Mouse (Mus musculus): ENCODE data around the gene Spata3.

Spata3 gene

DNA sequence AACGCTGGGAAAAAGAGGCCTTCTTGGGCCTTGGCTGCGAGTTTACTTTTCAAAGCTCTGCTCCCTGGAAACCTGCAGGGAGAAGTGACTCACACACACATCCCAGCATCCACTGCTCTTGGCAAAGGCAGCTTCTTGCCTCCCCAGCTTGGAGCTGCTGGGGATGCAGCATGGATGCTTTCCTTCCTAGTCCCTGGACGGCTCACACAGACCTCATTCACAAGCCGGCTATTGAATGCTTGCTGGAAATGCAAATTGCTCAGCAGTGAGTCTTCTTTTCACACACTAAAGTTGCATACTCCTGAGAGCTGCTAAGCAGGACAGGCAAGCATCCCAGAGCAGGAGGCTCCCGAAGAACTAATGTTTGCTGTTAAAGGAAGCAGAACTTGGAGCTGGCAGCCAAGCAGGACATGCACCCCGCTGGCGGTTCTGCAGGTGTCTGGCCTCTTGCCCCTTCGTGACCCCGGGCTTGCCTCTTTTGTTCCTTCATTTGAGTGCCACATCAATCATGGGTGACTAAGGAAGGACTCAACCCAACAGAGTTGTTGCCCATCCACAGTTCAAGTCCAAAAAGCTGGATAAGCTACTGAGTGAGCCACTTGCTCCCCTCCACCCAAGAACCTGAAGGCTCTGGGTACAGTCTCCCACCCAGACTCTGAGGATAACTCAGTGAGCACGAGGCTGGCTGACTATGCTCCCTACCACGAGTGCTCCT, 15.8 kb downstream of the Spata3 start:
- no peak for DNase-seq

DNA sequence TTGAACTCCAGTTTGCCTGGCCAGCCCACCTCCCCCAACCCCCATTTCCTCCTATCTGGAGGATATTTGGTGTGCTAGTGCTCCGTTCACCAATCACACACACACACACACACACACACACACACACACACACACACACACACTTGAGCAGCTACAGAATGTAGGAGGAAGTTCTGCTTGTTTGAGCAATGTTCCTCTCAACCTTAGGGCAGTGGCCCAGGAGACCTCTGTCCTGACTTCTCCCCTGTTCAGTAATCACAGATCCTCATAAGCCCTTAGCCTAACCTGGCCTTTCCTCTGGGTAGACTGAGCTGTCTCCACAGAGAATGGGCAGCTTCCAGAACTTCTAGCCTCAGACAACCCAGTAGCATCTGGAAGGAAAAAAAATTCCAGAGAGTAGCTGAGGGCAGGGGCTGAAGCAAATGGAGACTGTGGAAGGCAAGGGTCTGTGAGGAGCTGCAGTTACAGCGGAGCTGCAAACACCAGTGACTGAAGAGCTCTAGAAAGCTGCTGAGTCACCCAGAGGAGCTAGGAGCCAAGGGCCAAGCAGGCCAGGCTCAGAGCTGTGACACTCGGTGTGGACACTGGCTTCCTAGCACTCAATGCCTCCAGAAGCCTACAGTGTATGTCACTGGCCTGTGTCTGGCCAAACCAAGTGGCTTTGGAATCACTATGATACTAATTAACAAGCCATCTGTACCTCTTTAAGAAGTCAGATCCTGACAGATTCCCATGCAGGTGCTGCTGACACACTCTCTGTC, 21.8 kb downstream of the Spata3 start:
- peak; percentile 11 for DNase-seq

DNA sequence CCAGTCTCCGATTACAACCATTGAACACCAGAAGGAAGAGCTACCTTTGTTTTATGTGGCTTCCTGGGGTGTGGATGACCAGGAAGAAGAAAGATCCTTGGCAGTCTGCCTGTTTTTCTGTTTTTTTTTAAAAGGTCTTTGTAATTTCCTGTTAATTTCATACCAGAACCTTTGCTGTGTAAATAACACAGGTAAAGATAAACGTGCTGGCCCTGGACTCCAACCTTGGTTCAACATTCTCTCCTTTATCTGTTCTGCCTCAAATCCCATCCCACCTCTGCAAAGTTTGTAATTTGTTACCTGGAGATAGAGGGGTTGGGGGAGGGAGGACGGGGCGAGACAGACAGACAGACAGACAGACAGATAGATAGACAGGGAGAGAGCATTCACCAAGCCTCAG, 23.5 kb downstream of the Spata3 start:
- DNase-seq = no peak

DNA sequence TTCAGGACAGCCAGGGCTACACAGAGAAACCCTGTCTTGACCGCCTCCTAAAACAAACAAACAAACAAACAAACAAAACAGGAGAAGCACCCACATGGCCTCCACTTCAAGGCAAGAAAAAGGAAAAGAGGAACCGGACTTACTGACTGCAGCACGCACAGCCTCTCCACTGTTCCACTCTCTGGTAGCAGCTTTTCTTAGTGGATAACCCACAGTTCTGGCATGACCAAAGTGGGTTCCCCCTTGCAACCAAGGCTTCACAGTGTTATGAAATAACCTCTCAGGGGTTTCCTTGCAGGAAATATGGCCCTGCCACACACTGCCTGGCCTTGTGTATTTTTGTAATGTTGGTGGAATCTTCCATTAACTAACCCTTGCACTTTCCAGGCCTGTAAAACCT, 24.2 kb downstream of the Spata3 start:
- no peak for DNase-seq

DNA sequence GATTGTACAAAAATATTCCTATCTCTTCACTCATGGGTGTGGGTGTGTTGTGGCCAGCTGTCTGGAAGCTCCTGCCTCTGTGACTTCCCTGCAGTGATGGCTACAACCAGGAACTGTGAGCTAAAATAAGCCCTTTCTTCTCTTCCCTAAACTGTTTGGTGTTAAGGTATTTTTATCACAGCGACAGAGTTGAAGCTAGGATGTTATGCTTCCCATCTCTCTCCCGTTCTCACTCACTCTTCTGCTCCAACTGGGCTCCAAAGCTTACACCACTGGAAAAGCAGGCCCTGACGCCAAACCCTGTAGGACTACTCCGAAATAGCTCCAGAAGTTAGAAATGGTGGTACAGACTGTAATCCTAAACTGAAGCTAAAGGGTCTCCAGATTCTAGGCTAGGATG, 28.4 kb downstream of the Spata3 start:
- no peak for DNase-seq

DNA sequence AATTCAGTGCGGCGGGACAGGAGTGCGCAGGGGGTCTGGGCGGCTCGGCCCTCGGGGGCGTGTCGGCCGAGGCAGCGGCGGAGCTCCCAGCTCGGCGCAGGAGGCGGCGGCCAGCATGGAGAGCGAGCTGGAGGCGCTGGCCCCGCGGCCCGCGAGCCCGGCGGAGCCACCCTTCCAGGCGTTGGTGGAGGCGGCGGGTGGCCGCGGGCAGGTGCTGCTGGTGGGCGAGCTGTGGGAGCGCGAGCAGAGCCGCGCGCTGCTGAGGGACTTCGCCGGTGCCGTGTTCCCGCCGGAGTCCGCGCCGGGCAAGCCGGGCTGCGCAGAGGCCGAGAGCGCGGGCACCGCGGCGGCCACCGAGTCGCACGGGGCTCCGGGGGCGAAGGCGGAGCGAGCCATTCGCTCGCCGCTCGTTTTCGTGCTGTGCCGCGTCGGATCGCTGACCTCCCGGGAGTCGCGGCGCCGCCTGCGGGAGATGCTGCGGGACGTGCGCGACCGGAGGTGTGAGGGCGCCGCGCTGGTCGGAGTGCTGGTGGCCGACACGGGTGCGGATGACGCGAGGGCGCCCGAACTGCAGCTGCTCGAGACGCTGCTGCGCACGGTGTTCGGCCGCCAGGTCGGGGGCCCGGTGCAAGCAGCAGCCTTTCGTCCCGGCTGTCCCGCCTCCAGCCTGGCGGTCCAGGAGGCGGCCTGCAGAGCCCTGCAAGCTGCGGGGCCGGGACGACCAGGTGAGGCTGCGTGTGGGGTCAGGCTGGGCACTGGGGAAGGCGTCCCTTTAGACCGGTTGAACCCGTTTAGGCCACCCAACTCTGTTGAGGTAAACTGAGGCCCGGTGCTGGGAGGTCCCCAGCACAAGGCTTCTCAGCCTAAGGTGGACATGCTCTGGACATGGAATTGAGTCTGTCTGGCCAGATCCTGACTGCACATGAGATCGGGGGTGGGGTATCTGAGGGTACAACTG, 29.5 kb downstream of the Spata3 start, which contains the start of gene 2810459M11Rik:
Gene 2810459M11Rik, plus strand, starts transcription at position 16 of the 958 bp plus-strand sequence.
- DNase-seq = peak; percentile 49

DNA sequence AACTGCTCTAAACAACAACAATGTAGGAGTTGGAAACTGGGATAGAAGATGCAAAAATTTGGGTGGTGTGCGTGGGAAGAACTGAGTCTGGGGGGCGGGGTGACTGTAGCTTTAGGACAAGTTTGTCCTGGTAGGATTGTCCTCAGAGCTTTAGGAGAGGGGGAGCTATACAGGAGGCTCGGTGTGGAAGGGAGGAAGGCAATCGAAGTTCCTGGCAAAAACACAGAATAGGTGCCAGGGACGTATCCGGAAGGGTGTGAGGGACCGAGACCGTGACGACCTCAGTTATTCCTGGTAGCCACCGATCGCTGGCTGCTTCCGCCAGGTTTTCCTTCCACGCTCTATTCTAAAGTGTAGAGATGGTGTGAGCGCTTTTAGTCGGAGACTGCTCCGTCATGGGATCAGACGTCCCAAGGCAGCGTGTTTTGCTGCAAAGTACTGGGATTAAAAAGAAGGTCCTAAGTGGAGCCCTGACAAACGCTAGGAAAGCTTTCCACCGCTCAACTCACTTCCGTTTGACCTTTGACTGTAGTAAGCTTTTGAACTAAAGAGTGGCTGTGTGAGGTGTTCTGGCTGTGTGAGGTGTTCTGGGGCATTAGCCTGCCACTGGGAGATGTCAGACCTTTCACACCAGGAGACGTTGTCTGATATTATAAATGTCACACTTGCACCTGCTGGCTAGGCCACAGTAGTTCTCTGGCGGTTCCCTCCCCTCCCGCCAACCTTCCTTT, 30.4 kb downstream of the Spata3 start:
- no peak for DNase-seq

DNA sequence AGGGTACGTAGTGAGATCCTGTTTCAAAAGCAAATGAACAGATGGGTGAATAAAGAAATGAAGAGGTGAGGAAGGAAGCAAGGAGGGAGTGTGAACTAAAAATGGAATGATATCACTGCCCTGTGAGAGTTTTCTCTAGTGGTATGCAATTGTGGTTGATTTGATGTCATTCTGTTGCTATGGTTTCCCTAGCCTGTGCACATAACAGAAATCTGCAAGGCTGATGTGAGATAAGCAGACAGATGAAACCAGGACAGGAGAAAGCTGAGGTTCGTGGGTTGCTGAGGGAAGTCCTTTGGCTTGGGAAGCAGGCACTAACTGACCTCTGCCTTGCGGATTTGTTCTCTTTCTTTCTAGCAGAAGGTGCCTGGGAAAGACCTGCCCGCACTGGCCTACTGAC, 31.6 kb downstream of the Spata3 start:
- DNase-seq = no peak

DNA sequence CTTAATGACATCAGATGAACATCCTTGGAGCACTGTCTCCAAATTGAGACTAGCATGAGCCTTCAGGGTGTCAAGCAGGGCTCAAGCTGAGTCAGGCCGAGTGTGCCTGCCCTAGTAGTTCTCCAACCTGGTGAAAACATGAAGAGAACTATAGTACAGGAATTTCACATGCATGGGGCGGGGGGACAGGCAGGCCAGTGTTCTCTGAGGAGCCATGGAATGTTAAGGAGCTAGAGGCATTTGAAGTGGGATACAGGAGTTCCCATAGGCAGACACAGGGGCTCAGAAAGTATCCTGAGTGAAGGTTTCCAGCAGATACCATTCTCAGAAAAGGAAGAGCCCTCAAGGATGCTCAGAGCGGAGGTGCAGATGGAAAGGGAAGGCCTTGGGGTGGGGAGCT, 32.1 kb downstream of the Spata3 start:
- DNase-seq = no peak

DNA sequence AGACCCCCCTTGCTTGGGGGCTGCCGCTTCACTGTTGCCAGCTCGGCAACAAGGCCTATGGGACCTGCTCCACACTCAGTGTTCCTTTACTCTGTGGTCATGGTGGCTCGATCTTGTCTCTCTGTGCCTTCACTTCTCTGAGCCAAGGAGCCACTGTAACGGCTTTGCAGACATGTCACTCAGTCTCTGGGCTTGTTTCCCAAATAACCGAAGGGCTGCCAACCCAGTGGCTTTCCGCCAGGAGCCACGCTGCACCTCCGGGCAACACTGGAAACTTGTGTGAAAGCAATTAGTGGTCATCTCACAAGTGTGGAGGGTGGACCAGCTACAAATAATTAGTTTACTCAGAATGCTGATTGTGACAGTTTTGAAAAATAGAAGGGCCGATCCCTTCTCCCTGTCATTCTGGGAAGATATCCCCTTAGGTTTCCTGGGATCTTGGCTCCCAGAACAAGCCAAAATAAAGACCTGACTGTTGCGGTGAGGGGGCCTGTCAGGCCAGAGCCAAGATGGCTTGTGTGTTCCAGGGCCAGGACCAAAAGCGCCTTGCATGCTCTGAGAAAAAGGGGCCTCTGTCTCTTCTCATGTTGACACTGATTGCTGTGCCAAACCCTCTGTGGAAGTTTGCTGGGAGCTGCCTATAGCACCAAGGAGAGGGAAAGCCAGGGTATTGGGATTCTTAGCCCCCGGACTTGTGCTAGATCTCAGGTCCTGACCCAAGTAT, 36.7 kb downstream of the Spata3 start:
- DNase-seq = peak; percentile 50

DNA sequence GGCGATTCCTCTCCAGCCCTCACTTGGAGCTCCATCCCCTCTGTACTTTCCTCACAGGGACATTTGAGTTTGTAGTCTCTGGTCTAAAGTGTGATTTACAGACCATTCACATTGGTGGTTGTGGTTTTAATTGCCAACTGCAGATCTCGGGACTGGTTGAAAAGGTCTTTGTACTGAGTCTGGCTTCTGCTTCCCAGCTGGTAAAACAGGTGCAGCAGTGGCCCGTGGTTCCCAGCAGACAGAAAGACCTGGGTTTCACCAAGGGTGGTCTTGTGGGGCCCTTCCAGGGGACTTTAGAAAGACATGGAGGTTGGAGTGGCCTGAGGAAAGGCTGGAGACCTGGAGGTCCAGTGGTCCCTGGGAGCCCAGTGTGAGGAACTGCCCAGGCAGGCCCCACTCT, 38.3 kb downstream of the Spata3 start:
- DNase-seq = no peak

DNA sequence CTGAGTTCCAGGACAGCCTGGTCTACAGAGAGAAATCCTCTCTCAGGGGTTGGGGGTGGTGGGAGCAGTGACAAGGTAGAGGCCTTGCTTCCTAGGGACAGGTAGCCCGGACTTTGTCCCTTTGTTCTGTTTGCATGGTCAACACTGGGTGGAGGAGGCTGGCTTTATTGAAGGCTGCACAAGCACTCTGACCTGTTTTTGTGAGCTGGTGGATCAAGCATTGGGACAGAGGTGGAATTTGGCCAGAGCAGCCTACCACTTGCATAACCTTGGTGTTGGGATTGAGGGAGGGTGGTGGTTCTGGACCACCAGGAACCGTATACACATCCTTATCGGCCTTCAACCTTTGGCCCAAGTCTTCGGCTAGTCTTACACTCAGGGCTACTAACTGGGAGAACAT, 39.7 kb downstream of the Spata3 start:
- no peak for DNase-seq

DNA sequence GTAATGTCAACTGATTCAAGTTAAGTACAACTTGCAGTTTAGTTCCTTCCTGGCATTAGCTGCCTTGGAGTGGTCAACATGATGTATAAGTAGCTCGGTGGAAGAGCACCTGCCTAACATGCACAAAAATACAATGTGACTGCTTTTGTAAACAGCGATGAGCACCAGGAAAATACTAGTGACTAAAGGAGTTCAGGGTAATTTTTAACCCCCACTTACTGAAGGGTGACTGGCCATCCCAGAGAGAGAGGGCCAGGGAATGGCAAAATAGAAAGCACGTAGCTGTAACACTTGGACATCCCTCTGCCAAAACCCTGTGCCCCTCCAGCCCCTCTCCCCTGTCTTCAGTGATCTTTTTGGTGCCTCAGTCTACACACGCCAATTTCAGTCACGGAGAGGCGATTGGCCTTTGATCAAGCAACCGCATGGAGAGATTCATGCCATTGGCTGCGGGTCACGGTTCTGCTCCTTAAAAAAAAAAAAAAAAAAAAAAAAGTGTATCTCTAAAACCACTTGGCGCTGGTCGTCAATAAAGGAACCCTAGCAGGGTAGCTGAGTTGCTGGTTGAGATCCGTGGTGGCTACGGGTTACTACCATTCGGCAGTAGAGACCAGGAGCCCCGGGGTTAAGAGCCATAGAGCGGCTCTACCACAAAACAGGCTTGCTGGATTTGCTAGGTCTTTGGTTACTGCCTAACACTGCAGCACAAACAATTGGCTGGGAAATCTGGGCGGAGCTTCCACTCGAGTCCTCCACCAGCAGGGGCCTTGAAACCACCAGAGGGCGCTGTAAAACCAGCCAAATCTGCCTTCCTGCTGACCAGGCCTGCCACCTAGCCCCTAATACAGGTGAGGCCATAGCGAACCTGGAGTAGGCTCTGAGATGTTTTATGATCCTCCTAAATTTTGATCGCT, 42.5 kb downstream of the Spata3 start:
- DNase-seq = peak; percentile 96

DNA sequence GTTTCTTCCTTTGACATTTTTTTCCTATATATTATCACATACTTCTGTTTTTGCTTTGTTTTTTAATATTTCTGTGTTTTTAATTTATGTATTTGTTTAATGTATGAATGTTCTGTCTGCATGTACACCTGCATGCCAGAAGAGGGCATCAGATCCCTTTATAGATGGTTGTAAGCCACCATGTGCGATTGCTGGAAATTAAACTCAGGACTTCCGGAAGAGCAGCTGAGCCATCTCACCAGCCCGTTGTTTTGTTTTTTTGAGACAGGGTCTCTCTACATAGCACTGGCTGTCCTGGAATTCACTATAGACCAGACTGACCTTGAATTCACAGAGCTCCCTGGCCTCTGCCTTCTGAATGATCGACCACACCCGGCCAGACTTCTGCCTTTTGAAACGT, 45.9 kb downstream of the Spata3 start:
- DNase-seq = no peak

DNA sequence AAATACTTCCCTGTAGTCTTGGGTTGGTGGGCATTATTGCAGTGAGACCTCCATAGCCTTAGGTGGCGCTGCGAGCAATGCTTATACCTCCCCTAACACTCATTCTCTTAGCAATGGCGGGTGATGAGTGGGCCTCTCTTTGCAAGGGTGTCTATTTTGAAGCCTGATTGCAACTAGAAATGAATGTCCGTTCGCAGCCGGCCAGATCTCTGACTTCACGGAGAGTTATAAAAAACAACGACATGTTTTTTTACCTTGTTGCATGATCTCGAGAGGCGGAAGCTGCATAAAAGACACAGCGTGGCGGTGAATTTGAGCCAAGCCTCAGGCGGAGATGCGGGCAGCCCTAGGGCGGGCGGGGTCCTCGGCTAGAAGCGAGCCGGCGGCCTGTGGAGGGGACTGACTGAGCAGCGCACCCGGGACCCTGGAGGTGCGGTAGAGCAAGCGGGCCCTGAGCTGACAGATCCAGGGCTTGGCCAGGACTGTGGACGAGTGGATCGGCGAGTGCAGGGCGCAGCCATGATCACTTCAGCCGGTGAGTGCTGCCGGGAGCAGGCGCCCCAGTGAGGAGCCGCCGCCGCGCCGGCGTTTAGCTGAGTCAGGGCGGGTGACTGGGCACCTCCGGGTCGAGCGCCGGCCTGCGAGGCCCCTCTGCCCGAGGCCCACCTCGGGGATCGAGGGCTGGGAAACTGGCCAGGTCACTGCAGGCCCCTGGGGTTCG, 47.8 kb downstream of the Spata3 start, which contains the start of gene Psmd1:
Gene Psmd1, plus strand, starts transcription at position 117 of the 721 bp plus-strand sequence.
- peak; percentile 94 for DNase-seq

DNA sequence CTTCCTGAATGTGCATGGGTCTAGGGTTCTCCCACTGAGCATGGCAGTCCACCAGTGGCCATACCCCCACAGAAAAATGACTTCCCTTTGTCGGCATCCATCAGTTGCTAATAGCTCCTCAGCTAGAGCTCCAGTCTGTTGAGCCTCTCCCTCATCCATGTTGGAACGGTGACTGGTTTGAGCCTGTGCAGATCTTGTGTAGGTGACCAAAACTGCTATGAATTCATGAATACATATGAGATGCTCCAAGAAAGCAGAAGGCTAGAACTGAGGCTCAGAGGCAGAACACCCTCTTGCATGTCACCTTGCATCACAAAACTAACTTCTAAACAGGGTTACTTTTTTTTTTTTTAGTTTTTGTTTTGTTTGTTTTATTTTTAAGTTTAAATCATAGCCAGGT, 59.9 kb downstream of the Spata3 start:
- DNase-seq = no peak

Measured in kidney, adult 18-20 months (tissue).